Mouse (Mus musculus) kidney, adult 9 months (tissue): ENCODE data around the gene Zfp668.
"Not testable (repeated sequence)": the region's sequence is repeated elsewhere in the genome, so short reads cannot be mapped to it uniquely, and the experiment has no call there.

Experiments
- DNase-seq: peaks from one replicate; pipeline ENCODE4 v3.0.0; 2022

Gene Zfp668

DNA sequence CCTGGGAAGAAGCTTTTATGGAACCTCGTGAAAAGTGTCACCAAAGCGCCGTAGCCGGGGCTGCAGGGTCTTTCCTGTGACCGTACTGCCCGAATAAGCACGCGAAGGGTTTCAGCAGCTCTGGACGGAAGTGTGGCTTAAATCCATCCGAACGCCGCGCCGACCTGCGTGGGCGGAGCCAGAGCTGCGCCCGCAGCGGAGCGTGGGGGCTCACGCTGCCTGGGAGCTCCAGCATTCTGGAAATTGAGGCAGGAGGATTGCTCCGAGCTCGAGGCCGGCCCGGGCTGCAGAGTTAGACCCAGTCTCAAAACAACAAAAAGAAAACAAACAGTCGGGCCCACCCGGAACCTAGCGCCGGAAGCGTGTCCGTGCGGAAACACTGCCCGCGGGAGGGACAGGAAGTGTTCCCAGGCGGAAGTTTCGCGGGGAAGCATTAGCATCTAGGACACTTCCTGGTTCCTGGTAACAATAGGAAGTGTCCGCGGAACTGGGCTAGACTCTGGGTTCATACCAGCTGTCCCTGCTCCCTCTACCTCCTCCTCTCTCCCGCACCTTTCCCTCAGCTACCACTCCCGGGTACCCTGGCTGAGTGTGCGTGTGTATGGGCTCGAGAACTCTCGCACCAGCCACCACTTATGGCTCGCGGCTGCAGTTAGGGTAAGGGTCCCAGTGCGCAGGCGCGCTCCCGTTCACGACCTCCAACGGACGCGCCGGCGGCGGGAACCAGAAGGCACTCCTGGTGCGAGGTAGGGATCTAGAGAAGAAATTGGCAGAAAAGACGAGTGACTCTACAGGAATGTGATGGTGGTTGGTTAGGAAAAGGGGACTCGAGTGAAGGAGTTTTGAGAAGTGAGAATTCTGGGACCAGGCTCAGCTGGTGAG is at the start of gene Zfp668:
TSS of gene Zfp668 (minus strand) at position 362 of the 882 bp plus-strand sequence.
- peak; percentile 94 for DNase-seq

DNA sequence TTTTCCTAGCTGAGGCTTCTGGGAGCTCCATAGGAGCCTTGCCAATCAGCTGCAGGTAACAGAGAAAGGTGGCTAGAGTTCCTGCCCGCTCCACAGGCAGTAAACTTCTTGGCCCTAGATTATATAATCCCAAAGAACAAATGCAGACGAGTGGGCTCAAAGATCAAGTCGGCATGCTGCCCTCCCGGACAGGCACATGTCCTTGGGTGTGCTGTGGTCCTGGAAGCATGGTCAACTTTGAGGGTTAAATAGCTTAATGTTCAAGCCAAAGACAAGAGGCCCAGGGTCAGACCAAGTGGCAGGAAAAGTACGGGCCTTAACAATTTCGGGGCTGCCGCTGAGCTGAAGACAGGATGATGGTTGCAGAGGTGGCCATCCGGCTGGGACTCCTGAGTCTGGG is 49.4 kb upstream of the Zfp668 start:
- peak; percentile 95 for DNase-seq

GRCm38 (mm10) chr7:127925252-127925651 is 48.6 kb upstream of the Zfp668 start:
- DNase-seq = peak; percentile 96

- no peak for DNase-seq
Measured at GRCm38 (mm10) chr7:127923714-127924113, 47.1 kb upstream of the Zfp668 start.

- DNase-seq = no peak
Measured at GRCm38 (mm10) chr7:127922451-127923275, 46.0 kb upstream of the Zfp668 start.

GRCm38 (mm10) chr7:127921516-127921915 is 44.9 kb upstream of the Zfp668 start:
- DNase-seq = no peak

DNA sequence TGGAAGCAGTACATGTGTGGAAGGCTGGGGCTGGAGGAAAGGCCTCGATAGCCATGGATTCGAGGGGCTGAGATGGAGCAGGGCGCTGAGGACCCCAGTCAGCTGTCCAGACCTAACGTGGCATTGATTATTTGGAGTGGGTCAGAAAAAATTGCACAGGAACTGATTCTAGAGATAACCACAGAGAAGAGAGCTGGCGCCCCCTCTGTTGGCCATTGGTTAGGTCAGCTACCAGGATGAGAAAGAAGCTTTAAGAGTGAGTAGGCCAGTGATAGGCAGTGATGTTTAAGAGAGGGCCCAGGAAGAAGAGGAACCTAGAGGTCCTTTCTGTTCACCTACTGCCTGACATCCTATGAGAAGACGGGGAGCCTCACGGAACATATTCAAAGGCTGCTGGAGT is 42.7 kb upstream of the Zfp668 start:
- no peak for DNase-seq

DNA sequence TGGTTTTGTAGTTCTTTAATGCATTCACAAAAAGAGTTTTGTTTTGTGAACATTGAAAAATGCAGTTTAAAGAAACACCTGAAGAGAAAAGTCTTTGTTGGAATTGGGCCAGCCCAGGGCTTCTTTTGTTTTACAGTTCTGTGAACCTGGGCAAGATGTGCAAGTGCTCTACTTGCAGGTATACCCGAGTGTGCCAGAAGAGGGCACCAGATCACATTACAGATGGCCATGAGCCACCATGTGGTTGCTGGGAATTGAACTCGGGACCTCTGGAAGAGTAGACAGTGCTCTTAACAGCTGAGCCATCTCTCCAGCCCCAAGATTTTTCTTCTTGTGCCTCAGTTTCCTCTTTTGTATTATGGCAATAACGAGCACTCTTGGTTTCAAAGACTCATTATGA is 41.6 kb upstream of the Zfp668 start:
- peak; percentile 79 for DNase-seq

DNA sequence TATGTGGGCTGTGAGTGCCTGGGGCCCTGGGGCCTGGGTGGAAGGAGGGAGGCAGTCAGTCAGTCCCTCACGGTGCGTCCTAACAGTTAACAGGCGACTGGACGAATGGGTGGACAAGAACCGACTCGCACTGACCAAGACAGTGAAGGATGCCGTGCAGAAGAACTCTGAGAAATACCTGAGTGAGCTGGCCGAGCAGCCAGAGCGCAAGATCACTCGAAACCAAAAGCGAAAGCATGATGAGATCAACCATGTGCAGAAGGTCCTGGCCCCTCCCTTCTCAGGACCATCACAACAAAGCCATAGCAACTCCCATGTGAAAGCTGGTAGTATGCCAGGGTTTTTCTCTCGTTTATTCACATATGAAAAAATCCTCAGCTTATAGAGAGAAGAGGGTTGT is 38.7 kb upstream of the Zfp668 start:
- no peak for DNase-seq

GRCm38 (mm10) chr7:127912938-127913337 is 36.3 kb upstream of the Zfp668 start:
- DNase-seq = no peak

DNA sequence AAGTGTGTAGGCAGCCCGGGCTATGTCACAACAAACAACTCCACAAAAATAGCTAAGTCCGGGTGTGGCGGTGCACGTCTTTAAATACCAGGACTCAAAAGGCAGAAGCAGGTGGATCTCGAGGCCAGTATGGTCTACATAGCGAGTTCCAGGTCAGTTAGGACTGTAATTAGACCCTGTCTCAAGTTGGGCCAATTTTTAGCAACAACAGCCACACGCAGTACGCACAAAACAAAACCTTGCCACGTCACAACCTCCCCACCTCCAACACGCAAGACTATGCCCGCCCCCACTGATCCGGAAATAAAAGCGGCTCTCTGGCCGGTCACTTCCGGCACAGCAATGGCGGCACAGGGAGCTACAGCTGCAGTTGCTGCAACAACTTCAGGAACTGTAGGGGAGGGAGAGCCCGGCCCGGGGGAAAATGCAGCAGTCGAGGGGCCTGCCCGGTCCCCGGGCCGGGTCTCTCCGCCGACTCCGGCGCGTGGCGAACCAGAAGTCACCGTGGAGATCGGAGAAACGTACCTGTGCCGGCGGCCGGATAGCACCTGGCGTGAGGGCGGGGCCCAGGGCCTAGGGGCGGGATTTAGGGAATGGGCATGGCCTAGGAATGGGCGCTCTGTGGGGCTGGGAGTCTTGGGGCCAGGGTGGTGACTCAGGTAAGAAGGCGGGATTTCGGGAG is 35.7 kb upstream of the Zfp668 start, which contains the start of gene Kat8:
TSS of gene Kat8 (plus strand) at position 327 of the 682 bp plus-strand sequence.
- peak; percentile 94 for DNase-seq

GRCm38 (mm10) chr7:127908656-127909055 is 32.0 kb upstream of the Zfp668 start:
- DNase-seq = no peak

DNA sequence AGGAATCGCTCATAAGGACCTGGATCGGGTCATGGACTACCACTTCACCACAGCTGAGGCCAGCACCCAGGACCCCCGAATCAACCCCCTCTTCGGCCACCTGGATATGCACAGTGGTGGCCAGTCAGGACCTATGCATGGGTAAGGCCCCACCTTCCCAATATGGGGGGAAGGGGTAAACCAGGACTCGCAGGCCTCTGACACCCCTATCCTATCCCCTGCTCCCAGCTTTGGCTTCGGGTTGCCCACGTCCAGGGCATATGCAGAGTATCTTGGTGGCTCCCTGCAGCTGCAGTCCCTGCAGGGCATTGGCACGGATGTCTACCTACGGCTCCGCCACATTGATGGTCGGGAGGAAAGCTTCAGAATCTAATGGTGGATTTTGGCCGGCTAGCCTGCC is 31.3 kb upstream of the Zfp668 start:
- DNase-seq = no peak

- peak; percentile 79 for DNase-seq
Measured at GRCm38 (mm10) chr7:127903971-127904796, 27.6 kb upstream of the Zfp668 start, which contains the start of gene Bckdk. Gene Bckdk (plus strand): TSS chr7:127904082.

DNA sequence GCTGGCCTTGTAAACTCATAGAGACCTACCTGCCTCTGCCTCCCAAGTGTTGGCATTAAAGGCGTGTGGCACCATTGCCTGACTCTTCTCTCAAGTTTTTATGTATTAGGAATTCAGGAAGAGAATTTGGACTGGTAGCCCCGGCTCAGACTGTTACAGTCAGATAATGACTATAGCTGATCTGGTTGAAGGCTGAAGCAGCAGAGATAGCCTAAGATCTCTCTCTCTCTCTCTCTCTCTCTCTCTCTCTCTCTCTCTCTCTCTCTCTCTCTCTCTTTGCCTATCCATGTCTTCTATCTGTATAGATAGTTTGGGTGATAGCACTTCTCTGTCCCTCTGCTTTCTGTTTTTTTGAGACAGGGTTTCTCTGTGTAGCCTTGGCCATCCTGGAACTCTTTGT is 25.1 kb upstream of the Zfp668 start:
- no peak for DNase-seq

DNA sequence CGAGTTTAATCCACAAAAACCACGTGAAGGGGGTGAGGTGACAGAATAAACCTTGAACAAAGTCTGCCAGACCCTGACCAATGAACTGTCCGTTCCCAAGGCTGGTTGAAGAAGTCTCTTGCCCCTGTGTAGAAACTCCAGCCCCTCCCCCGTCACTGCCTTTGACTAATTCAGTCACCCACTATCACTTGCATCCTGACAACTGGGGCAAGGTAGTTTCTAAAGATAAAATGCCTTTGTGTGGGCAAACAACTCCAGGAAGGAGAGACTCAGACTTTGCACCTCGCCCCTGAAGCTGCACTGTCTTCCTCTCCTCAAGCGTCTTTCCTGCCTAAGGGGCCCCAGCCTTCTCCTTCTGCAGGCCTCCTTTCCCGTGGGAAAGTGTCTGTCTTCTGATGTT is 23.4 kb upstream of the Zfp668 start:
- no peak for DNase-seq

DNA sequence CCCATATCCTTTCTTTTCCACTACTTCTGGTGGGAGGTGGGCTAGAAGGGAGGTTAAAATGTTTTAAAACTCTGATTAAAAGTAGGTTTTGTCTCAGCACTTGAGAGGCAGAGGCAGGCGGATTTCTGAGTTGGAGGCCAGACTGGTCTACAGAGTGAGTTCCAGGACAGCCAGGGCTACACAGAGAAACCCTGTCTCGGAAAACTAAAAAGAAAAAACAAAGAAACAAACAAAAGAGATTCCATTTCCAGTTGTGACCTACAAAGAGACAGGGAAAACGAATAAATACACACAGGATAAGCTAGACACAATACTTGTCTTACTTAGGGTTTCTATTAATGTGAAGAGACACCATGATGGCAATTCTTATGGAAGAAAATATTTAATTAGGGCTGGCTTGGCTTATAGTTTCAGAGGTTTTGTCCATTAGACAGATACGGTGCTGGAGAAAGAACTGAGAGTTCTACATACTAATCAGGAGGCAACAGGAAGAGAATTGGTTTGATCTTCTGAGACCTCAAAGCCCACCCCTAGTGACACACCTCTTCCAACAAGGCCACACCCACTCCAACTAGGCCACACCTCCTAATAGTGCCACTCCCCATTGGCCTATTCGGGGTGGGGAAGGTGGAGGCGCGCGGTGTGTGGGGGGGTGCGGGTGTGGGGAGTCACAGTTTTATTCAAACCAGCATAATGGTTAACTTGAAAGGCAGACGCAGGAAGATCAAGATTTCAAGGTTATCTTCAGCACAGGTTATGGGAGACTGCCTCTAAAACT is 21.7 kb upstream of the Zfp668 start:
- DNase-seq = no peak

DNA sequence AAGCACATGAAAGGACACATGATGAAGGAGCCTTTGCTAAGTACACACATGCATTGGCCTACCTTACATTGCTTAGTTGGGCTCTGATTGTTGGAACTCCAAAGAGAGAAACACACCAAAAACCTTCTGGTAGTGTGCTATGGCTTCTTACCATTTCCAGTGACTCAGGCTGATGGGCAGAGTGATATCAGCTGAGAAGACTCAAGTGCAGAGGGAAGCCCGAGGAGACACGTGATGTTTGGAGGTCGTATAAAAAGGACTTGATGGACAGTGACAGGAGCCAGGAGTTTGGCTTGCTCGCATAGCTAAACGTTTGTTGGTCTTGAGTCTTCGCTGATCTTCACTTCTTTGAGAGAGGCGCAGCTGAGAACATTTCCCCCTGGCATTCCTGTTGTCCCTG is 20.9 kb upstream of the Zfp668 start:
- no peak for DNase-seq

- peak; percentile 70 for DNase-seq
Measured at GRCm38 (mm10) chr7:127896384-127896783, 19.8 kb upstream of the Zfp668 start.

DNA sequence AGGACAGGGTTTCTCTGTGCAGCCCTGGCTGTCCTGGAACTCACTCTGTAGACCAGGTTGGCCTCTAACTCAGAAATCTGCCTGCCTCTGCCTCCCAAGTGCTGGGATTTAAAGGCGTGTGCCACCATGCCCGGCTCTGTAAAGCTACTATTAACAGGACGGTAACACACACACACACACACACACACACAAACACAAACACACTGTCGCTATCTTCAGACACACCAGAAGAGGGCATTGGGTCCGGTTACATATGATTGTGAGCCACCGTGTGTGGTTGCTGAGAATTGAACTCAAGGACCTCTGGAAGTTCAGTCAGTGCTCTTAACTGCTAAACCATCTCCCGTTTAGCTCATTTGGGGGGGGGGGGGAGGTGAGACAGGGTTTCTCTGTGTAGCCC is 19.3 kb upstream of the Zfp668 start:
- not testable (repeated sequence) for DNase-seq

- DNase-seq = peak; percentile 99
Measured at GRCm38 (mm10) chr7:127895442-127895841, 18.8 kb upstream of the Zfp668 start, which contains the start of the genes Gm21974 and Vkorc1. Gene Gm21974 (minus strand): TSS chr7:127895454. Gene Vkorc1 (minus strand): TSS chr7:127895617.
